Mouse (Mus musculus) E14TG2a.4 (cell line): ENCODE results near the gene Timm10.

Experiments used
- H3K27me3 ChIP-seq: 2 replicates; pipeline ENCODE4 v1.6.1; 2014; ENCODE audit warnings: low read length, control low read depth; ENCODE audit not compliant: insufficient read depth
- H3K36me3 ChIP-seq: 2 replicates; pipeline ENCODE4 v1.6.1; 2014; ENCODE audit warnings: low read length, control low read depth; ENCODE audit not compliant: insufficient read depth
- H3K4me1 ChIP-seq: replicated peaks from 2 replicates; pipeline ENCODE4 v1.6.1; 2014; ENCODE audit warnings: low read depth, low read length, control low read depth
- H3K4me3 ChIP-seq: replicated peaks from 2 replicates; pipeline ENCODE4 v1.5.1; 2014; ENCODE audit warnings: mild to moderate bottlenecking, low read length
- H3K9me3 ChIP-seq: 2 replicates; pipeline ENCODE4 v1.6.1; 2014; ENCODE audit warnings: low read length, control low read depth
- CTCF ChIP-seq: conservative IDR thresholded peaks from 2 replicates; pipeline ENCODE4 v1.5.1; 2014; ENCODE audit warnings: low read length
- NANOG ChIP-seq: IDR thresholded peaks from 2 replicates; pipeline ENCODE4 v1.6.1; 2014; ENCODE audit warnings: borderline replicate concordance, low read length, mixed read lengths
- POU5F1 ChIP-seq: IDR thresholded peaks from 2 replicates; pipeline ENCODE4 v1.6.1; 2014; ENCODE audit warnings: low read length, borderline replicate concordance

Gene Timm10

DNA sequence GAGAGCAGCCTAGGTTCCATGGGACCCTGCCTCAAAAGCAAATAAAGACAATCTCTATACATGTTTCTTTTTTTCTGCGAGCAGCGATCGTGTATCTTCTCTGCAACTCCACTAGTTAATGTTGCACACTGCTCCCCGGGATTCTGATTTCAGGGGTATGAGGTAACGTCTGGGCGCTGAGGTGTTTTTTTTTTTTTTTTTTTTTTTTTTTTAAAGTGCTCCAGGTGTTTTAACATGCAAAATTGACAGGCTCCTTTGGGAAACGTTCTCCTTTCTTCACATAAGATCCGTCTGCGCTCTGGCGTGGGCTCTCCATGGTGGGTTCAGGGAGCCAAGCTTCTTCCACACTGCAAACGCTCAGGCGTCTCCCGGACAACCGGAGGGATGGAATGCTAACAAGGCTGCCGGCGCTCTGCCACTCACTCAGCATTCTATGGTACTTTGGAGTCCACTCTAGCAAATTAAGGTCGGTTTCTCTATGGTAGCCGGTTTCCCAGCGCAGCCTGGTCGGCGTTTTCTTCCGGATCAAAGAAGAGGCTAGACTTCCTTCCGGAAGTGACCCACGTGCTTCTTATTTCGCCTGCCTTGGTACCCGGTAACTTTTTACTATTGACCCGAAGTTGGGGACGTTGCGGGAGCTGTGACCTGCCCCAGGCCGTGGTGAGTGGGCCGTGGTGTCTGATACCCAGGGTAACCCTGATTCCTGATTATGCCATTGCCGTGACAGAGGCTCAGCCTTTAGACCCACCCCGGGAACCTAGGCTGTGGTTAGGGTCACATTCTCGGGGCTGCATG lies at the start of gene Timm10:
Gene Timm10, plus strand, starts transcription at position 510 of the 795 bp plus-strand sequence.
- no peaks in the 10 kb centered on the region for H3K9me3 ChIP-seq
- H3K27me3 ChIP-seq, result peaks cover 19% of the 10 kb centered on the region
- peak within 1 kb of the TSS; percentile 99 for H3K4me3 ChIP-seq
- H3K4me1 ChIP-seq, result peaks cover 31% of the 10 kb centered on the region
- no peak for TF ChIP-seq NANOG
- no peak for TF ChIP-seq CTCF
- TF ChIP-seq POU5F1, result no peak
- peaks cover 30% of the 10 kb centered on the region for H3K36me3 ChIP-seq

GRCm38 (mm10) chr2:84777706-84778105 lies 49.1 kb upstream of the Timm10 start:
- H3K27me3 ChIP-seq, result peaks cover 9% of the 10 kb centered on the region; the same call in 1 of the 2 replicates
- H3K36me3 ChIP-seq, result no peaks in the 10 kb centered on the region
- peaks cover 36% of the 10 kb centered on the region for H3K4me1 ChIP-seq
- no peak overlapping the region for H3K4me3 ChIP-seq
- TF ChIP-seq CTCF, result no peak
- TF ChIP-seq POU5F1, result no peak
- TF ChIP-seq NANOG, result no peak
- H3K9me3 ChIP-seq, result no peaks in the 10 kb centered on the region

DNA sequence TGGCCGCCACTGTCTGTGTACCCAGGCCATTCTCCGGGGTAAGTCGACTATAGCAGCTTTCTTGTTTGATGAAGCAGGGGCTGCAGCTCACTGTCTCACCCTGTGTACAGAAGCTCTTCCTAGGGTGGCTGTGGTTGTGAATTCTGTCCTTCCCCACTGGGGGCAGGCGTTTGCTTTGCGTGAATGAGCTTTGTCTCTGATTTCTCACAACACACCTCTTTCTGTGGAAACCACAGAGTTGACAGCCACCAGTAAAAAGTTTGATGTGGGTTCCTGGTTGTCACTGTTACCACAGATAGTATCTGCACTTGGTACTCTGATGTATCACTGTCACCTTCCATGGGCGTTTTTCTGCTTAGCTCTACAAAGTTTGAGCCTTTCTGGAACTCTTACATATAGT lies 47.6 kb upstream of the Timm10 start:
- H3K4me1 ChIP-seq, result peaks cover 27% of the 10 kb centered on the region
- TF ChIP-seq POU5F1 (no peak), CTCF (peak; percentile 28)
- no peak overlapping the region for H3K4me3 ChIP-seq
- H3K36me3 ChIP-seq, result no peaks in the 10 kb centered on the region
- H3K9me3 ChIP-seq, result no peaks in the 10 kb centered on the region
- H3K27me3 ChIP-seq, result no peaks in the 10 kb centered on the region

DNA sequence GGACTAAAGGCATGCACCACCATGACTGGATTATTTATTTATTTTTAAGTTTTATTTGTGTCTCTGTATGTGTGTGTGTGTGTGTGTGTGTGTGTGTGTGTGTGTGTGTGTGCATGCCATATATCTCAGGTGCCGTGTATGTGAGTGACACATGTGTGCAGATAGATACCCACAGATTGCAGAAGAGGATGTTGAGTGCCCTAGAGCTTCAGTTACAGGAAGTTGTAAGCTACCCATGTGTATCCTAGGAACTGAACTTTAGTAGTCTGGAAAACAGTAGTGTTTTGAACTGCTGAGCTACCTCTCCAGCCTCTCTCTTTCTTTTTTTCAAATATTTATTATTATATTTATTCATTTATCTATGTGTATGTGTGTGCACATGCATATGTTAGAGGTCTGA lies 43.5 kb upstream of the Timm10 start:
- Histone ChIP-seq H3K27me3 (peaks cover 4% of the 10 kb centered on the region; the same call in 1 of the 2 replicates), H3K9me3 (no peaks in the 10 kb centered on the region), H3K4me3 (no peak overlapping the region), H3K36me3 (no peaks in the 10 kb centered on the region), H3K4me1 (peaks cover 7% of the 10 kb centered on the region; the same call in 1 of the 2 replicates)
- TF ChIP-seq CTCF (no peak), NANOG (no peak), POU5F1 (no peak)

DNA sequence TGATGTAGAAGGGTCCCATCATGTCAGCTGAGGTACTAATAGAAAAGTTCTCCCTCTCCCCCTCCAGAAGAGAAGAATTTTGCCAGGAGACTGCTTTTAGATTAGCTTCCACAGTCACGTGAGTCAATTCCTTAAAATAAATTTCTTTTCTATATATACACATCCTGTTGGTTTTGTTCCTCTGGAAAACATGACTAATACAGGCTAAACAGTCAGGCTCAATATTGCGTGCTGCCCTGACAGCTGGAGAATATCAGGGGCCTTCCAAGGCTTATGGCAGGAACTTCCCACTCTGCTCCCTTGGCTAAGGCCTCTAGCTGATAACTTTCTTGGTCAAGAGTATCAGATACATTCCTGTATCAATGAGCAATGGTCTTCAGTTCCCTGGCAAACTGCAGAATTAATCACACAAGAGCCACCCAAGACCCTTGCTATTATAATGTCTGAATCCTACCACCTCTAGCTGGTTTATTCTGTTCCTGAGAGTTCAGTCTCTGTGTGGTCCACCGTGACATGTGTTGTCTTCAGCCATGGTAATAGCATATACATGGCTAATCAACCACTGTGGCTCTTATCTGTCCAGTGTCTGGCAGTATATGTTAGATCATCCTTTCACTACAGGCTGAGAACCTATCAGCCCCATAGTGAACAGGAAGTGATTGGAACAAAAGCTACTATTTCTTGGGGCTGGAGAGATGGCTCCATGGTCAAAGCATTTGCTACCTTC lies 42.8 kb upstream of the Timm10 start:
- Histone ChIP-seq H3K36me3 (no peaks in the 10 kb centered on the region), H3K4me3 (no peak overlapping the region), H3K27me3 (peaks cover 4% of the 10 kb centered on the region; the same call in 1 of the 2 replicates), H3K4me1 (peaks cover 4% of the 10 kb centered on the region; the same call in 1 of the 2 replicates), H3K9me3 (no peaks in the 10 kb centered on the region)
- no peak for TF ChIP-seq POU5F1
- no peak for TF ChIP-seq CTCF
- no peak for TF ChIP-seq NANOG

DNA sequence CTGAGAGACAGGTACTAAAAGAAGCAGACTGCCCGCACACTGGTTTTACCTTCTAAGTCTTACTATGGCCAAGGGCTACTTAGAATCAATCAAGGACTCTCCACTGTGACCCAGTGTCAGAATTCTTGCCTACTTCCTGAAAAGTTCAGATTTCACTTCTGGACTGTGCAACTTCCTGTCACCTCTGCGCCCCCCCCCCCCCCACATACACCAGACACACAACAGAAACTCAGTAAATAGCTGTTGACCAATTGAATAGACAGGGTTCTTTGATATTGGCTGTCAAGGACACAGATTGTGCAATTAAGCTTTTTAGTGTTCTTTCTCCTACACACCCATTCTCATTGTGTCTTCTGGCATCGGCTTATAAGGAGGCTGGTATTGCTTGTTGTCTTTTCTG lies 38.5 kb upstream of the Timm10 start:
- no peak overlapping the region for H3K4me3 ChIP-seq
- H3K27me3 ChIP-seq, result peaks cover 10% of the 10 kb centered on the region; the same call in 1 of the 2 replicates
- no peaks in the 10 kb centered on the region for H3K9me3 ChIP-seq
- no peaks in the 10 kb centered on the region for H3K36me3 ChIP-seq
- H3K4me1 ChIP-seq, result peaks cover 10% of the 10 kb centered on the region
- TF ChIP-seq POU5F1, result no peak

DNA sequence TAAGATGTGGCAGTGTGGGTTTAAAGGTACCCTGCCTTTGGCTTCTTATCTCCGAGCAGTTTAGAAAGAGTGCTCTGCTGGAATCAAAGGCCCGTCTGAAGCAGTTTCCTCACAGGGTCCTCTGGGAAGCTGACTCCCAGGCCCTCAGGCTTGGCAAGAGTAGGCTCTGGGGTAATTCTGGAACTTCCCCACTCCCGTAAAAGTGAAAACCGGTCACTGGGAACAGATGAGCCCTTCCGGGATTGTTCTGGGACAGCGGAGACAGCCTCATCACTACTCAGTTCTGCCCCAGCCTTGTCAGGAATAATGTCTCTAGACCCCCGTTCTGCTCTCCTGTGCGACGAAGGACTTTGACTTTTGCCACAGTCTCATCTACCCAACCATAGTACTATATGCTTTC lies 36.4 kb upstream of the Timm10 start:
- Histone ChIP-seq H3K4me1 (peaks cover 10% of the 10 kb centered on the region), H3K4me3 (peak overlapping the region; percentile 13; the same call in 1 of the 2 replicates), H3K36me3 (no peaks in the 10 kb centered on the region), H3K9me3 (peaks cover 21% of the 10 kb centered on the region), H3K27me3 (peaks cover 10% of the 10 kb centered on the region; the same call in 1 of the 2 replicates)
- TF ChIP-seq CTCF (no peak), POU5F1 (no peak), NANOG (no peak)

DNA sequence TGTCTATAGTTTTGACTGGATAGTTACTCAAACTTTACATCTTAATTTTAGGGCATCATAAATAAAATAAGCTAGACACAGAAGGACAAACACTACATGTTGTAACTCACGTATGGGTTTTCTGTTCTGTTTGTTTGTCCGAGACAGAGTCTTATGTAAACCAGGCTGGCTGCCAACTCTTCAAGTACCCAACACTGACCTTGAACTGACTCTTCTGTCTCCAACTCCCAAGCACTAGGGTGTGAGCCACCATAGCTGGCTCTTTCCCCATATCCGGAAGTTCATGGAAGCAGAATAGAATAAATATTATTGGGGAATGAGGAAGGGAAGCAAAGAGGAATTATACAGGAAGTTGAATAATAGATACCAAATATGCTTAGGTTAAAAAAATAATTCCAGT lies 34.3 kb upstream of the Timm10 start:
- no peak for TF ChIP-seq CTCF
- no peak for TF ChIP-seq POU5F1
- no peak for TF ChIP-seq NANOG
- Histone ChIP-seq H3K36me3 (no peaks in the 10 kb centered on the region), H3K9me3 (peaks cover 27% of the 10 kb centered on the region), H3K4me1 (peaks cover 10% of the 10 kb centered on the region), H3K4me3 (no peak overlapping the region), H3K27me3 (peaks cover 9% of the 10 kb centered on the region; the same call in 1 of the 2 replicates)
